Mouse (Mus musculus): ENCODE data around the gene Slc9a1. TPM values are rescaled to one million over a fixed set of nuclear protein-coding genes. Genes with fewer than 3 reads are reported as not detected.

Slc9a1 gene
- polyA plus RNA-seq, 1 experiment: 29.3 TPM

Other genes with a start within 250 kb of the Slc9a1 start
- 47.2 and 62.0 TPM in 2 replicates for gene Wasf2, start 239.2 kb upstream of the Slc9a1 start, polyA plus RNA-seq (2012; rRNA removed)
- 8.6 and 21.6 TPM in 2 replicates for gene Cd164l2, start 157.6 kb upstream of the Slc9a1 start, polyA plus RNA-seq (2012; rRNA removed)
- gene Gpr3, start 157.2 kb upstream of the Slc9a1 start, polyA plus RNA-seq (2012; rRNA removed): 0.32 and 0.71 TPM in 2 replicates
- gene Map3k6, start 128.9 kb upstream of the Slc9a1 start, polyA plus RNA-seq (2012; rRNA removed): 53.6 and 57.0 TPM in 2 replicates
- 15.2 and 15.6 TPM in 2 replicates for gene Sytl1, start 106.6 kb upstream of the Slc9a1 start, polyA plus RNA-seq (2012; rRNA removed)
- gene Tmem222, start 91.9 kb upstream of the Slc9a1 start, polyA plus RNA-seq (2012; rRNA removed): 99.7 and 125 TPM in 2 replicates
- gene Wdtc1, start 16.2 kb upstream of the Slc9a1 start, polyA plus RNA-seq (2012; rRNA removed): 31.8 and 40.8 TPM in 2 replicates
- gene Tent5b, start 110.4 kb downstream of the Slc9a1 start, polyA plus RNA-seq (2012; rRNA removed): 4.6 and 5.2 TPM in 2 replicates
- 4.2 and 5.2 TPM in 2 replicates for gene Trnp1, start 128.8 kb downstream of the Slc9a1 start, polyA plus RNA-seq (2012; rRNA removed)
- gene Kdf1, start 149.3 kb downstream of the Slc9a1 start, polyA plus RNA-seq (2012; rRNA removed): 19.2 and 33.4 TPM in 2 replicates
- 43.9 and 66.0 TPM in 2 replicates for gene Nudc, start 176.3 kb downstream of the Slc9a1 start, polyA plus RNA-seq (2012; rRNA removed)
- gene Nr0b2, start 183.7 kb downstream of the Slc9a1 start, polyA plus RNA-seq (2012; rRNA removed): not detected in 2 replicates
- 4.1 and 4.2 TPM in 2 replicates for gene Gpatch3, start 205.0 kb downstream of the Slc9a1 start, polyA plus RNA-seq (2012; rRNA removed)
- gene Gpn2, start 214.7 kb downstream of the Slc9a1 start, polyA plus RNA-seq (2012; rRNA removed): 27.7 and 39.1 TPM in 2 replicates
- 29.2 and 32.6 TPM in 2 replicates for gene Sfn, start 232.5 kb downstream of the Slc9a1 start, polyA plus RNA-seq (2012; rRNA removed)